Mouse (Mus musculus) macrophage (primary cell): ENCODE measurements around the gene Lpp. TPM values are rescaled to one million over a fixed set of nuclear protein-coding genes. Genes with fewer than 3 reads are reported as not detected.

Experiments used
- H3K27ac ChIP-seq: fragments of 350-480 bp; formaldehyde crosslinking; 2 replicates; pipeline ENCODE4 v1.9.0; 2021
- H3K36me3 ChIP-seq: fragments of 350-480 bp; formaldehyde crosslinking; 2 replicates; pipeline ENCODE4 v1.9.0; 2021; ENCODE audit errors: inconsistent target
- H3K4me3 ChIP-seq: fragments of 350-480 bp; formaldehyde crosslinking; 2 replicates; pipeline ENCODE4 v1.9.0; 2021; ENCODE audit errors: inconsistent target
- H3K79me2 ChIP-seq: fragments of 350-480 bp; formaldehyde crosslinking; 2 replicates; pipeline ENCODE4 v1.9.0; 2021; ENCODE audit errors: inconsistent target
- WGBS: methylation state at CpG from one replicate; pipeline ENCODE4 v1.1.7; 2026; ENCODE audit warnings: inconsistent platforms; ENCODE audit not compliant: missing documents; 5-methylcytosine and 5-hydroxymethylcytosine counted together
- polyA plus RNA-seq: library from polyadenylated mRNA; stranded (reverse); fragments of 250-400 nt; gene quantifications from 3 replicates; pipeline ENCODE4 v1.2.4, GENCODE M21; 2018; ENCODE audit warnings: inconsistent platforms

Lpp gene
- polyA plus RNA-seq, 1 experiment from 2014 or later: 15.6 TPM

DNA sequence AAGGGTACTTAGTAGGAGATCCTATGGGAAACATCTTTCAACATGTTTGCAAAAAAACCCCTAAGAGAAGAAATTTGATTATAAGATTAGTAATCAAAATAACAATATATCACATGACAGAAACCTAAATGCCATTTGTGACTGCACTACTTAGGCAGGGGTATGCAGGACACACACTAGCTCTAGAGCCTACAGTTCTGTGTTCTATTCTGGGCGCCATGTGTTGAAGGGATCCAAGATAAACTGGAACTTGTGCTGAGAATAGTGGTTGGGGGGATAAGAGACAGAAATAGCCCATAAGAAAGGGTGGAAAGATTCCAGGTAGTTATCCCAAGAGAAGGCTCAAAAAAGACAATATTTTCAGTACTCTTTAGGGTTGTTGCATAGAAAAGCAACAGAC is 565.4 kb downstream of the Lpp start:
- Histone ChIP-seq H3K36me3 (peaks cover 4% of the 10 kb centered on the region; the same call in 1 of the 2 replicates), H3K4me3 (no peak overlapping the region), H3K79me2 (no peaks in the 10 kb centered on the region), H3K27ac (no peak overlapping the region)
- WGBS: 100% methylated on average over 1 of the region's 1 CpGs

DNA sequence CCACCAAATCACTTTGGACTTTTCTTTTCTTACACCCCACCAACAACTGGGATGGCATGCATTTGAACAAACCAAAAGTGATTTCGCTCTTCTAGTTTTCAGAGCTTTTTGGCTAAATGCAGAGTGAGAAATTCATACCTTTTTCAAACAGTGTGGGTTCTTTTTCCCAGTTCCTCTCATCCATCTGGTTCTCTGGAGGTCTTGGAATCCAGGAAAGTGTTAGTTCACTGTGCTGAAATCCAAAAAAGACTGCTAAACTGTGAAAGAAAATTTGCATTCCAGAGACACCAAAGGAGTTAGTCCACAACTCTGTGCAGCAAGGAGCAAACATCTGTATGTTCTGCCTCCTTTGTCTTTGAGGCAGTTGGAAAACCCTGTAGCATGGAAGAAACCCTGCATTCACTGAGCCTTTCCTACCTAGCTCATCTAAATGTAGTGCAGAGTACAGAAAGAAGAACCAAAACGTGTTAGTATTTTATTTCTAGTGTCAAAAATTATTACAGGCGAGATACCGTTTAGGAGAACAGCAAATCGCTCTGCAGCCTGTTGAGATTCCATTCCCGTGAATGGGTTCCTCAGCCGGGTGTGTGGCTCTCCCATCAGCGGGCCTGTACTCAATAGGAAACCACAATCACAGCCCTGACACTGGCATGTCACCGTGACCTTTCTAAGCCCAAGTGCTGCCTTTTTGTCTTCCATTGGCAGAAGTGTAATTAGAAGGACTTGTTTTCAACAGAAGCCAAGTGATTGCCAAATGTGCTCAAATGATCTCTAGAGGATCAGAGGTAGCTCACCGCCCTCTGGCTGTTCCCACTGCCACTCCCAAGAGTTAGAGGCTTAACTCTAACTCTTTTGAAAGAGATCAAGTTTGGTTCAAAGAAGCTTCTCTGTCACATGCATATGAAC is 567.8 kb downstream of the Lpp start:
- Histone ChIP-seq H3K36me3 (no peaks in the 10 kb centered on the region), H3K27ac (peak overlapping the region; percentile 51), H3K4me3 (no peak overlapping the region), H3K79me2 (no peaks in the 10 kb centered on the region)
- WGBS: 51% methylated on average over 8 of the region's 10 CpGs

DNA sequence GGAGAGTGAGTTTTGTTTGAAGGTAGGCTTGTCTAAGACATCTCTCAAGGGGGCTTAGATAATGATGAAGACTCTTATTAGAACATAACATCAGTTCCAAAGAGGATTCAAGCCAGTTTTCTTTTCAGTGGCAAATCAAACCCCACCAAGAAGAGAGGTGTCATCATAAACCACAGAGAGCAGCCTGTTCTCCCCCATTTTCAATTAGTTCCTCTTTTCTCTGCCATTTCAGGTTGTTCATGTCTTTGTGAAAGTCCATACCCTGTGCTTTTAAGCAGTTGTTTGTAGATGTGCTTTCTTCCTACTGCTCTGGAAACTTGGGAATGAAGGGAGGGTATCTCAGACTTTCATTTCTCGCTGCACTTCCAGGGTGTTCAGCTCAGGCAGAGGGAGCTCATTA is 571.0 kb downstream of the Lpp start:
- 38% methylated on average over 1 of the region's 1 CpGs for WGBS
- Histone ChIP-seq H3K27ac (peak overlapping the region; percentile 75), H3K4me3 (no peak overlapping the region)

DNA sequence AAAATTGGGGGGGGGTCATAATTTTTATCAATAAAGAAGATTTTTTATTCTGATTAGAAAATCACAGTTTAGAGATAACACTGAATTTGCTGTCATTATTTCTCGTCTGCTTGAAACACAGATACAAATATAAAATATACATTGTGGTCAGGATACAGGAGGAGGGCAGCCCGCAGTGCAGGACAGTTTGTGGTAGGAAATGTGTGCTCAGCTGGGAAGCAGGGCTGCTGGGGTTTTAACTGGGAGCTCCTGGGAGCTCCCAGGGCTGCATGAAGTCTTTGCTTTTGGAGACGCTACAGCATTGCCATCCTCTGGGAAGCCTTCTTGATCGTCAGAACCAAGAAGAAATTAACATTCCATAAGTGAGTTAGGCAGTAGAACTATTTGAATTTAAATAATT is 571.8 kb downstream of the Lpp start:
- Histone ChIP-seq H3K4me3 (no peak overlapping the region), H3K79me2 (no peaks in the 10 kb centered on the region), H3K36me3 (no peaks in the 10 kb centered on the region), H3K27ac (peak overlapping the region; percentile 75)
- 33% methylated on average over 4 of the region's 4 CpGs for WGBS

More for the DNA sequence above, 571.0 kb downstream of the Lpp start:
- Histone ChIP-seq H3K36me3 (no peaks in the 10 kb centered on the region), H3K79me2 (no peaks in the 10 kb centered on the region)

DNA sequence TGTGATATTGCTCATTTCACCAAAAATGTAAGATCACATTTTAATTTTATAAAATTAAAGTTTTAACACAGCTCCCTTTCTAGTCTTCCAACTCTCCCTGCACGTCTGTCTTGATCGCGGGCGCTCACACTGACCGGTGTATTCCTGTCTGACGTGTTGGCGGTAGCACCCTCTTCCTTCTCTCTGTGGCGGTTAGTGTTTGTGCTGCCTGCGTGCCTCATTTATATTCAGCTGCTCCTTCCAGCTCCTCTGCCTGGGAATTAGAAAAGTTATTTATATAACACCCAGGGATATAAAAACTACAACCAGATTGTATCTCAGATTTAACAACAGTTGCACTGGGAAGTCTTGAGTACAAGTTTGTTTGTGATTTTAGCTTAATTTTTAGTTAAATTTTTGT is 573.2 kb downstream of the Lpp start:
- H3K4me3 ChIP-seq: no peak overlapping the region
- H3K36me3 ChIP-seq: no peaks in the 10 kb centered on the region
- H3K79me2 ChIP-seq: no peaks in the 10 kb centered on the region
- H3K27ac ChIP-seq: peak overlapping the region; percentile 75
- WGBS: 94% methylated on average over 9 of the region's 9 CpGs

DNA sequence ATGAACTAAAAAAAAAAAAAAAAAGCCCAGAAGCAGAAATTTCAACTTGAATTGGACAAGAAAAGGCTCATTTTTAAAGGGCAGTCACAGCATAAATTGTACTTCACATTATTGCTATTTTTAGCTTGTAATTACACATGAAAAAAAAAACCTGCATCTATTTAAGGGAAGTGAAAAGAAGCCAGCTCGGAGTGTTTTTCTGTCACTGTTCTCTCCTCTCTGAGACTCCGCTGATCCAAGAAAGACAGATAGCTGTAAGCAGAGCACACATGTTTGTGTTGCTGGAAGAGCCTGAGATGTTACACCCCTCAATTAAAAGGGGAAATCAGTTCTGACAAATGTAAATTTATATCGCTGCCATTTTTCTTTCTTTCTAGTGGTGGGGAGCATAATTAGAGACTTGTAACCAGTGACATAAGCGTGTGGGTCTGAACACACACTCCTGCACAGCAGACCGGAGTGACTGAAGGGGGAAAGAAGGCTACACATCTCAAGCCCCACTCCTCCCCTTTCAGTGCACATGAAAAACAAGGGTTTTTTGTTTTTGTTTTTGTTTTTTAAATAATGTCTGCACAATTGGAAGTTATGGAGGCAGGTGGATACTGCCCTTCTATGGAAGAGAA is 579.8 kb downstream of the Lpp start:
- no peaks in the 10 kb centered on the region for H3K36me3 ChIP-seq
- H3K79me2 ChIP-seq: no peaks in the 10 kb centered on the region
- WGBS: 20% methylated on average over 5 of the region's 5 CpGs
- peak overlapping the region; percentile 93 for H3K27ac ChIP-seq
- no peak overlapping the region for H3K4me3 ChIP-seq

DNA sequence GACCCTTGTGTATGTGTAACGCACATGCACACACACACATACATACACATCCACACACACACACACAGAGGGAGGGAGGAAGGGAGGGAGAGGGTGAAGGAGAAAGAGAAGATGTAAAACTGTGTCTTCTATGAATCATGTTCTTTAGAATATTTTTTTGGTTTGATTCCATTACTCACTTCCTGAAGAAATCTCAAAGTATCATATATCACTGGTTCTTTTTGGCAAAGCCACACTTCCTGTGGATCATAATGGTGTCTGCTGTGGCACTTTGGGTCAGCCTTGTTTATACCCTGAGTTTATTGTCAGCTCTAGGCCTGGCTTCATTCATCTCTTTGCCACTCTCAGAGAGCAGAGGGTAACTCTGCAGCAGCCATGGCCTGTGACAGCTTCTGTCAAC is 584.5 kb downstream of the Lpp start:
- Histone ChIP-seq H3K4me3 (no peak overlapping the region), H3K79me2 (no peaks in the 10 kb centered on the region)
- 100% methylated on average over 1 of the region's 1 CpGs for WGBS

DNA sequence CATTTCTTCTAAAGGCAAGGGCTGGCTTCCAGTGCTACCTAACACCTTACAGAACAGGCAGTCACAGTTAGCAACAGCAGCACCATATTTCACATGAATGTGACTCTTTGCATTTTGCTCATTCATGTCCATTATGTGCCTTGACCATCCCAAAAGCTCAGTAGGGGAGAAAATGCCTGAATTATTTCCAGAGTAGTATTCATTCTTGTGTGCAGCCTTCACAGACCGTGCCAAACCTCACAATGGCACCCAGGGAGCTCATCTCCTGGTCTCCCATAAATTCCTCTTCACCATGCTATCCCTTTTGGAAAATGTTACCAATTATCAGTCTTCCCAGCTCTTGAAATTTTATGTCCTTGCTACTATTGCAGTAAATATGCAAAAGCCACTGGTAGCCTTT is 584.9 kb downstream of the Lpp start:
- Histone ChIP-seq H3K4me3 (no peak overlapping the region), H3K27ac (no peak overlapping the region; the same call in 1 of the 2 replicates), H3K79me2 (no peaks in the 10 kb centered on the region), H3K36me3 (no peaks in the 10 kb centered on the region)
- WGBS: 100% methylated on average over 1 of the region's 1 CpGs

More for the DNA sequence above, 584.5 kb downstream of the Lpp start:
- Histone ChIP-seq H3K36me3 (no peaks in the 10 kb centered on the region), H3K27ac (no peak overlapping the region; the same call in 1 of the 2 replicates)

DNA sequence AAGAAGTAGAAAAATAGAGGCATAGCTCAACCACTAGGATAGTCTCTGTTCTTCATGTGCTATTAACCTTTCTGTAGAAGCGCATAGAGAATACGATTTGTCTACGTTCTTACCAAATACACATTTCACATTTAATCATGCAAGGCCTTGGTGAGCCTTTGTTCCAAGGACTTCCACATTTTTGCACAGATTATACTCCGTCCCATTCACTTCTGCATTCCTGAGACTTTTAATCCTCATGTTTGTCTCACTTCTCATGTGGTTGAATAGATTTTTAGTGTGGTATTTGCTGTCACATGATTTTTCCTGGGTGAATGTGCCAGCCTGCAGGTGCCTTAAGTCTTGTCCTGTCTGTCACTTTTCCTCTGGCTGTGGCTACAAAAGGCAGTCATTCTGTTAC is 586.1 kb downstream of the Lpp start:
- WGBS: 90% methylated on average over 4 of the region's 4 CpGs
- no peak overlapping the region for H3K4me3 ChIP-seq
- H3K79me2 ChIP-seq: no peaks in the 10 kb centered on the region
- no peak overlapping the region for H3K27ac ChIP-seq
- H3K36me3 ChIP-seq: no peaks in the 10 kb centered on the region

DNA sequence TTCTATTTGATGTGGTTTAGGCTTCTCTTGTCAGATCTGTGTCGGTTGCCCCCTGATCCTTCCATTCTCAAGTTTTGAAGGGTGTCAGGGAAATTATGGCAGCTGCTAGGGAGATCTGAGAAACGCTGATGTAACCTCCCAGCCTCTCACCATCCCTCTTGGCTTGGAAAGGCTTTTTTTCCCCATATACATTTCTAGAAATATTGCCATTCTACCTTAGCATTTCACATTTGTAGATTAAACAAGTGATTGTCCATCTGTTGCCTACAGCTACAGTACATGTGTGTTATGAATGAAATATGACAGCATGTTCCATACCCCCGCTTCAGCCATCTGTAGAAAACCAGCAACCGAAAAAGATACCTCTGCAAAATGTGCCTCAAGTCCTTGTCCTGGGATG is 589.5 kb downstream of the Lpp start:
- 100% methylated on average over 4 of the region's 4 CpGs for WGBS
- H3K27ac ChIP-seq: no peak overlapping the region
- no peaks in the 10 kb centered on the region for H3K79me2 ChIP-seq
- no peak overlapping the region for H3K4me3 ChIP-seq
- H3K36me3 ChIP-seq: no peaks in the 10 kb centered on the region

DNA sequence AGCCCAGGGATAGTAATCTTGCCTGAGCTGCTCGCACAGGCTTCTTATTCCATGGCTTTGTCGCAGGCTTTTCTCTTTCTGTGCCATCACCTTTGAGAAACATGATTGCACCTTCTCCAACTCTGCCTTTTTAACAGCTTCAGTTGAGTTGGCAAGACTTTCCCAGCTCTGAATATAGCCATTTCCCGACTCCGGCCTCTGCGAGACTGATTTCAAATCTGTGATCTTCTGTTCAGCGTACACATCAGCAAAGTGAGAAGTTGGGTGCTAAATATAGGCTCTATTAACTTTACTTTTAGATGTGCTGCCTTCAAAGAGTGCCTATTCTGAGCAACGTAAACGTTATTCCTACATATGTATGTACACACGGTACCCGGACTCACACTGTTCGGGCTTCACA is 597.0 kb downstream of the Lpp start:
- no peak overlapping the region for H3K27ac ChIP-seq
- H3K4me3 ChIP-seq: no peak overlapping the region
- 91% methylated on average over 11 of the region's 11 CpGs for WGBS
- H3K79me2 ChIP-seq: no peaks in the 10 kb centered on the region
- H3K36me3 ChIP-seq: no peaks in the 10 kb centered on the region

DNA sequence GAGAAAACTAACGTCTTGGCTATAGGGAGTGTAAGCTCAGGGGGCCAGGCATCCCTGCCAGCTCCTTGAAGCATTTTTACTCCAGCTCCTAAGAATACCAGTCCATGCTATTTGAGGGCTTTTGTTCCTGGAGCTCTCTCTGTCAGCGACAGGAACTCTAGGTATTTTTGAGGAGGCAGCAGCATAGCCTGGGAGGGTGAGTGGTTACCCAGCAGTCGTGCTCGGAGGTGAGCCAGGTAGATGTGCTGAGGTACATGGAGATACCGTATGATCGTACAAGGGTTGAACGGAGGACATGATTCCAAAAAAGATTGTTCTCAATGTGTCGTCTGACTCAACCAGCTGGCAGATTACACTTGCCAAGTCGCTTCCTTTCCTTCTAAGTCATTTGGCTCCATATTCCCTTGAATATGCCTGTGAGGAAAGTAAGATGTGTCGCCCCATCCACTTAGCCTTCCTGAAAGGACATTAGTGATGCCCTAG is 597.8 kb downstream of the Lpp start:
- Histone ChIP-seq H3K4me3 (no peak overlapping the region), H3K79me2 (no peaks in the 10 kb centered on the region), H3K36me3 (no peaks in the 10 kb centered on the region), H3K27ac (no peak overlapping the region)
- WGBS: 94% methylated on average over 10 of the region's 10 CpGs

DNA sequence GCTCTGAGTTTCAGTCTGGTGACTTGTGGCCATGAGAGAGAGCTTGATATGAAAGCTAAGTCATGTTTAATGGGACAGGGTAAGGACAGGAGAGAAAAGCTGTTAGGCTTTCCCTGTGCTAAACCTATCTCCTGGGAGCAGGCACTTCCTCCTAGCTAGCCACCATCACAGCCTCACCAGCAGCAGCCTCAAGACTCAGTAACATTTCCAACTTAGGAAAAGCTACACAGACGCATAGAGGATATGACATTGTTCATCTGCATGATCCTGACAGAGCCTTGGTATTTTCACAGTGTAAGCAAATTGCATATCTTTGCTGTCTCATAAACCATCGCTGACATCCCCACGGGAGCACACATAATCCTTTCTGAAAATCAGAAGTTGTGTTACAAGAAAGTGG is 598.7 kb downstream of the Lpp start:
- Histone ChIP-seq H3K36me3 (no peaks in the 10 kb centered on the region), H3K79me2 (no peaks in the 10 kb centered on the region), H3K4me3 (no peak overlapping the region), H3K27ac (peak overlapping the region; percentile 10; the same call in 1 of the 2 replicates)
- WGBS: 69% methylated on average over 3 of the region's 3 CpGs

DNA sequence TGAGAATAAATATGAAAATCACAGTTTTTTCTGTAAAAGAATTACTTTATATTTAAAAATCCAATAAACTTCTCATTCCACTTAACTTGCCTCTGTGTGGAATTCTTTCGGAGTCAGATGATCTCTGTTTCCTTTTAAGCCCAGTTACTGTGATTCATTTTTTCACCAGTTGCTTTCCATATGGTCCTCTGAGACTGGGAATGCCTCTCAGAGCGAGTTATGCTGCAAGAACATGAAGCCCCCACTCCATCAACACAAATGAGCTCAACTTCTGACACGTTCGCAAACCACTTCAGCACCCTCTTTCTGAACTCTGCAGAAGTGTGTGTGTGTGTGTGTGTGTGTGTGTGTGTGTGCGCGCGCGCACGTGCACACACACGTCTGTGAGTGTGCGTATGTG is 599.2 kb downstream of the Lpp start:
- no peak overlapping the region for H3K27ac ChIP-seq
- no peaks in the 10 kb centered on the region for H3K36me3 ChIP-seq
- WGBS: 98% methylated on average over 9 of the region's 11 CpGs
- H3K79me2 ChIP-seq: no peaks in the 10 kb centered on the region
- no peak overlapping the region for H3K4me3 ChIP-seq
